Mouse (Mus musculus) E14TG2a.4 (cell line): ENCODE results near the gene Mst1r.

Experiments used
- CTCF ChIP-seq: conservative IDR thresholded peaks from 2 replicates; pipeline ENCODE4 v1.5.1; 2014; ENCODE audit warnings: low read length
- NANOG ChIP-seq: IDR thresholded peaks from 2 replicates; pipeline ENCODE4 v1.6.1; 2014; ENCODE audit warnings: borderline replicate concordance, low read length, mixed read lengths

- TF ChIP-seq NANOG (no peak), CTCF (no peak)
These were observed 26.3 kb upstream of the Mst1r start for GRCm38 (mm10) chr9:107880411-107880810.
